Mouse (Mus musculus) heart, adult 2 months (tissue): ENCODE results near the gene Med15. TPM values are rescaled to one million over a fixed set of nuclear protein-coding genes. Genes with fewer than 3 reads are reported as not detected.

ENCODE experiments used
- DNase-seq, 2 experiments: peaks; one replicate each; pipeline ENCODE4 v3.0.0; 2021
- H3K27ac ChIP-seq: fragments of 200-600 bp; 2 replicates; pipeline ENCODE4 v1.8.1; 2022
- H3K27me3 ChIP-seq: fragments of 200-500 bp; 2 replicates; pipeline ENCODE4 v1.6.1; 2012; ENCODE audit warnings: mild to moderate bottlenecking, low read length, inconsistent platforms, mixed read lengths; ENCODE audit not compliant: control insufficient read depth, insufficient read depth
- H3K36me3 ChIP-seq: fragments of 200-500 bp; 2 replicates; pipeline ENCODE4 v1.6.1; 2012; ENCODE audit warnings: low read length, inconsistent platforms; ENCODE audit not compliant: control insufficient read depth, insufficient read depth
- H3K4me1 ChIP-seq: fragments of 200-500 bp; 2 replicates; pipeline ENCODE4 v1.6.1; 2011; ENCODE audit warnings: low read length; ENCODE audit not compliant: control insufficient read depth, insufficient read depth
- H3K4me3 ChIP-seq: fragments of 200-600 bp; 2 replicates; pipeline ENCODE4 v1.8.1; 2022
- H3K79me2 ChIP-seq: fragments of 200-500 bp; replicated peaks from 2 replicates; pipeline ENCODE4 v1.6.1; 2012; ENCODE audit warnings: mild to moderate bottlenecking, inconsistent platforms, low read length, moderate library complexity, mixed read lengths; ENCODE audit not compliant: control insufficient read depth, insufficient read depth
- H3K9ac ChIP-seq: fragments of 200-500 bp; 2 replicates; pipeline ENCODE4 v1.6.1; 2012; ENCODE audit warnings: low read depth, mild to moderate bottlenecking, control low read depth, inconsistent platforms, low read length, mixed read lengths
- CTCF ChIP-seq: fragments of 200-600 bp; IDR thresholded peaks from 2 replicates; pipeline ENCODE4 v1.8.1; 2022; ENCODE audit warnings: antibody characterized with exemption, mild to moderate bottlenecking, moderate library complexity
- EP300 ChIP-seq: fragments of 200-500 bp; IDR thresholded peaks from 2 replicates; pipeline ENCODE4 v1.6.1; 2011; ENCODE audit warnings: low read depth, low read length, control low read depth; ENCODE audit not compliant: insufficient read depth
- POLR2A ChIP-seq: fragments of 200-500 bp; IDR thresholded peaks from 2 replicates; pipeline ENCODE4 v1.6.1; 2011; ENCODE audit warnings: mild to moderate bottlenecking, low read depth, low read length, control low read depth; ENCODE audit not compliant: insufficient read depth
- WGBS: fragments of 180-500 bp; shearing (Covaris S2); methylation state at CpG from one replicate; pipeline ENCODE4 v1.1.7; 2018; 5-methylcytosine and 5-hydroxymethylcytosine counted together
- intact Hi-C: fragments of 180-260 bp; cut with DNase I; formaldehyde crosslinking; loops from one replicate; pipeline ENCODE4 v1.15.1; 2025
- polyA plus RNA-seq: library from polyadenylated mRNA; depleted of rRNA; stranded (reverse); fragments of >200 nt; gene quantifications from 2 replicates; pipeline ENCODE4 v1.2.3, GENCODE M21; 2012
- total RNA-seq, 2 experiments: library from RNA; stranded (reverse); gene quantifications; 2 replicates each; pipeline ENCODE4 v1.2.3; 2021

The Med15 gene
- total and polyA plus RNA-seq, 3 experiments, result 21.5 to 44.3 (median 24.9) TPM

DNA sequence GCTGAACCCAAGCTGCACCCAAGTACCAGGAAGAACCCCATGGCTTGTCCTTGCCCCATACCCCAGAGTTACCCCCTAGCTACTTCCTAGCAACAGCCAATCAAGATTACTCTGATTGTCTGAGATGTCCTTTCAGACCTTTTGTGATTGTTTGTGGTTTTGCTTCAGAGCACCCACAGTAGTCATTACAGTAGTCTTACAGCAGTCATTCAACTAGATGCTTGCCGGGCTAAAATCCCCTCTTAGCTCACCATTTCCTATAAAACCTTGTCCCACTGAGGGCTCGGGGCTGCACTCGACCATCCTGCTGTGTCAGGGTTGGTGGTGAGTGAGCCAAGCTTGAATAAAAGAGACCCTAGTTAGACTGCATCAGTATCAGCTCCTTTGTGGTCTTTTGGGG, 37.8 kb downstream of the Med15 start:
- no peaks in the 10 kb centered on the region for H3K4me1 ChIP-seq
- intact Hi-C loops, result no loop called here
- H3K79me2 ChIP-seq, result peaks cover 1% of the 10 kb centered on the region; the same call in 1 of the 2 replicates
- no peak overlapping the region for H3K27ac ChIP-seq
- H3K9ac ChIP-seq, result no peak overlapping the region
- H3K4me3 ChIP-seq, result no peak overlapping the region
- TF ChIP-seq POLR2A (no peak), CTCF (no peak), EP300 (no peak)
- no peak for DNase-seq
- H3K27me3 ChIP-seq, result no peaks in the 10 kb centered on the region
- WGBS, result 90% methylated on average over 3 of the region's 3 CpGs
- H3K36me3 ChIP-seq, result peaks cover 4% of the 10 kb centered on the region; the same call in 1 of the 2 replicates

- Histone ChIP-seq H3K4me1 (no peaks in the 10 kb centered on the region), H3K4me3 (no peak overlapping the region), H3K79me2 (peaks cover 3% of the 10 kb centered on the region; the same call in 1 of the 2 replicates), H3K27me3 (no peaks in the 10 kb centered on the region), H3K36me3 (no peaks in the 10 kb centered on the region), H3K9ac (no peak overlapping the region), H3K27ac (no peak overlapping the region)
- intact Hi-C loops, result no loop called here
- DNase-seq, result no peak
- TF ChIP-seq CTCF (no peak), EP300 (no peak), POLR2A (no peak)
These were observed 62.8 kb downstream of the Med15 start for GRCm38 (mm10) chr16:17669886-17670285.

DNA sequence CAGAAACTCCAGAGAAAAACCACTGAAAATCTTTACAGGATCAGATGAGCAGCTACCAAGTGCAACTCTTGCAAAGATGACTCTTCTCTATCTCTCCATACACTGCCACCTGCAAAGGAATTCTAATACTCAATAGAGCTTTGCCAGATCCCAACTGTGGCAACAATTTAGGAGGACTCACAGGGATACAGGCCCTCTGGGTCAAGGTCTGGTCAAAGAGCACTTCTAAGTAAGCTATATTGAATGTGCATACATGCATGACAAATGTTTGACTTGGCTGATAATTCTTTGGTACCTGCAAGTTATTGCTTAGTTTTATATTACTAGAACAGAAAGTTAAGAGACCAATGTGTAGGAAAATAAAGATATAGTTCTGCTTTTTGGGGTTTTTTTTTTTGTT, 67.1 kb downstream of the Med15 start:
- H3K27ac ChIP-seq, result no peak overlapping the region
- H3K27me3 ChIP-seq, result no peaks in the 10 kb centered on the region
- intact Hi-C loops, result no loop called here
- H3K4me3 ChIP-seq, result no peak overlapping the region
- TF ChIP-seq EP300 (no peak), POLR2A (no peak), CTCF (no peak)
- no peak overlapping the region for H3K9ac ChIP-seq
- 0 out of 2 replicates have a peak, but pooled peaks cover 1% of the 10 kb centered on the region for H3K79me2 ChIP-seq
- H3K36me3 ChIP-seq, result peaks cover 2% of the 10 kb centered on the region; the same call in 1 of the 2 replicates
- DNase-seq, result no peak
- H3K4me1 ChIP-seq, result no peaks in the 10 kb centered on the region

DNA sequence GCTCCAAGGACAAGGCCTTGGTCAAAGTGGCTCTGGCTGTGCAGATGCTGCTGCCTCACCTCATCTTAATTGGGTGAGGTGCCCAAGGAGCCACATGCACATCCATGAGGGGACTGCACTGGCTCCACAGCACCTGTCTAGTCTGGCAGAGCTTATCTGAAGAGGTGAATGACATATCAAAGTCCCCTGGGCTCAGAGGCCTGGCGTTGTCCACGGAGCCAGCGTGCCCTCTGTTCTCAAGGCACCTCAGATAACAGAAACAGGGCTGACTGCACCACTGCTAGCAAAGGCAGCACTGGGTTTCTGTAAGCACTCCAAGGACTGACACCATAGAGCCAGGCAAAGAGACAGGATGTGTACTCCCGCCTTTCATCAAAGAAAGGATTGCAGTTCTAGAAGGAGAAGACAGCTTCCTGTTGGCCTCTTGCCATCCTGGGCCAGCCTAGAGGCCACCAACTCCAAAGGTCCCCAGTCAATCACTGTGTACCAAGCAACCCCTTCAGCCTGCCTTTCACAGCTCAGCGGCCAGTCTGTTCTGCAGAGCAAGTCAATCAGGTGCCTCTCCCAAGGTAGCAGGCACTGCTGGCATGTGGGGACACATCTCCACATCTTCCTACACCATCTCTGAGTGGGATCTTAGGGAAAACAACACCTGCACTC, 76.3 kb downstream of the Med15 start:
- H3K79me2 ChIP-seq, result no peaks in the 10 kb centered on the region
- H3K27me3 ChIP-seq, result no peaks in the 10 kb centered on the region
- H3K4me3 ChIP-seq, result no peak overlapping the region
- intact Hi-C loops, result no loop called here
- TF ChIP-seq EP300, result no peak
- TF ChIP-seq POLR2A, result no peak
- no peak for TF ChIP-seq CTCF
- no peaks in the 10 kb centered on the region for H3K4me1 ChIP-seq
- no peak overlapping the region for H3K9ac ChIP-seq
- H3K36me3 ChIP-seq, result no peaks in the 10 kb centered on the region; the same call in 1 of the 2 replicates
- 47% methylated on average over 5 of the region's 5 CpGs for WGBS
- no peak overlapping the region for H3K27ac ChIP-seq
- no peak for DNase-seq

GRCm38 (mm10) chr16:17654188-17654795, 78.4 kb downstream of the Med15 start:
- no peak overlapping the region for H3K4me3 ChIP-seq
- no peaks in the 10 kb centered on the region for H3K79me2 ChIP-seq
- WGBS, result 94% methylated on average over 4 of the region's 4 CpGs
- no peaks in the 10 kb centered on the region for H3K36me3 ChIP-seq
- no peak overlapping the region for H3K27ac ChIP-seq
- DNase-seq, result no peak
- H3K4me1 ChIP-seq, result no peaks in the 10 kb centered on the region
- intact Hi-C loops, result no loop called here
- H3K27me3 ChIP-seq, result no peaks in the 10 kb centered on the region
- TF ChIP-seq POLR2A, result no peak
- no peak for TF ChIP-seq EP300
- no peak for TF ChIP-seq CTCF
- no peak overlapping the region for H3K9ac ChIP-seq

DNA sequence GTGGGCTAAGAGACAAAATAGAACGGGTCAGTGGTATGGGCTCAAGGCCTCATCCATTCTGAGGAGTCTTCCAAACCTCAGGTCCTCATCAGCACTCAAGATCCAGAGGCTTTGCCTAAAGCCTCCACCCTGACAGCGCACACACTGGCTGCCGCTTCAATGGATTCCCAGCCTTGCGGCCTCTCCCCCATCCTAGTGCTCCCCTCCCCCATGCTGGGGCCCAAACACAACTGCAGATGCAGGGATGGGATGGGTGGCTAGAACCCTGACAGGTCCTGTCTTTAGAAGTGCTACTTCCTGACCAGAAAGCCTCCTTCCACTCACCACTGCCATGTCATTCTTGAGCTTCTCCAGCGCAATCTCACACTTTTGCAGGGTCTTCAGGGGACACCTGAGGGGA, 79.1 kb downstream of the Med15 start:
- Histone ChIP-seq H3K79me2 (no peaks in the 10 kb centered on the region), H3K36me3 (no peaks in the 10 kb centered on the region), H3K9ac (no peak overlapping the region), H3K27ac (no peak overlapping the region), H3K4me3 (no peak overlapping the region), H3K27me3 (no peaks in the 10 kb centered on the region), H3K4me1 (no peaks in the 10 kb centered on the region)
- TF ChIP-seq POLR2A, result no peak
- no peak for TF ChIP-seq CTCF
- no peak for TF ChIP-seq EP300
- intact Hi-C loops, result no loop called here
- WGBS, result 97% methylated on average over 5 of the region's 5 CpGs
- DNase-seq, result no peak
